27 mouse cellular contexts compared by ENCODE assay signal in the genomic region with DNA sequence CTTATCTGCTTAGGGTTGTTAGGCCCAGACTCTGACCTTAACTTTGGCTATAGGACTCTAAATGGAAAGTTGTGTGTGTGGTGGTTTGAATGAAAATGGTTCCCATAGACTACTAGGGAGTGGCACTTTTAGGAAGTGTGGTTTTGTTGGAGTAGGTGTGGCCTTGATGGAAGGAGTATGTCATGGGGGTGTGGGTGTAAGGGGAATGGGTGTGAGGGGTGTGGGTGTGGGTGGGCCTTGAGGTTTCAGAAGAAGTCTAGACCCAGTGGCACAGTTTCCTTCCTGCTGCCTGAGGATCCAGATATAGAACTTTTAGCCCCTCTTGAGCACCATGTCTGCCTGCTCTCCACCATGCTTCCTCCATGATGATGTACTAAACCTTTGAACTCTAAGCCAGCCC.
DNase-seq lines count a peak whose midpoint lies in the region; ATAC-seq and TF ChIP-seq lines count a peak whose summit lies in the region.
"Had no signal": no experiment of that assay in that cellular context is flagged by ENCODE, and none has a peak within 500 bp of the region (broad histone marks: within the 10 kb centered on the region; RNA-seq: fewer than 3 reads in every experiment).

No protein-coding gene starts in this region.

- H3K27me3 ChIP-seq in stomach, embryonic 16.5 days (ENCODE audit: control insufficient read depth, insufficient read depth, low read length) = no peaks in the 10 kb centered on the region
- H3K27me3 ChIP-seq in stomach, postnatal 0 days (ENCODE audit: control insufficient read depth, insufficient read depth, low read length) = no peaks in the 10 kb centered on the region
- no peaks in the 10 kb centered on the region for H3K27me3 ChIP-seq in hindbrain, embryonic 13.5 days
- H3K27me3 ChIP-seq: embryonic facial prominence, embryonic 13.5 days; embryonic facial prominence, embryonic 15.5 days; forebrain, embryonic 12.5 days; Patski had no signal

- TF ChIP-seq CTCF in stomach, postnatal 0 days (IDR thresholded peaks at IDR 0.05; ENCODE audit: low read depth) = no peak

- no peak for TF ChIP-seq EP300 in stomach, postnatal 0 days (optimal IDR thresholded peaks at IDR 0.05)

- H3K4me3 ChIP-seq in stomach, embryonic 16.5 days (replicated peaks; ENCODE audit: low read length) = no peak overlapping the region
- no peak overlapping the region for H3K4me3 ChIP-seq in stomach, postnatal 0 days (ENCODE audit: low read depth, low read length)
- no peak overlapping the region for H3K4me3 ChIP-seq in hindbrain, embryonic 13.5 days
- H3K4me3 ChIP-seq: embryonic facial prominence, embryonic 13.5 days; embryonic facial prominence, embryonic 15.5 days; erythroblast, embryonic 14.5 days; forebrain, embryonic 10.5 days; forebrain, embryonic 12.5 days had no signal

- no peak overlapping the region for H3K4me2 ChIP-seq in stomach, embryonic 16.5 days (ENCODE audit: low read depth, low read length)
- no peak overlapping the region for H3K4me2 ChIP-seq in stomach, postnatal 0 days (replicated peaks; ENCODE audit: low read depth)
- no peak overlapping the region for H3K4me2 ChIP-seq in hindbrain, embryonic 13.5 days
- H3K4me2 ChIP-seq: embryonic facial prominence, embryonic 13.5 days; embryonic facial prominence, embryonic 15.5 days; forebrain, embryonic 12.5 days had no signal

- no peaks in the 10 kb centered on the region for H3K36me3 ChIP-seq in stomach, embryonic 16.5 days (ENCODE audit: control insufficient read depth, insufficient read depth, low read length)
- H3K36me3 ChIP-seq in stomach, postnatal 0 days (ENCODE audit: control insufficient read depth, insufficient read depth, low read length) = no peaks in the 10 kb centered on the region
- no peaks in the 10 kb centered on the region for H3K36me3 ChIP-seq in hindbrain, embryonic 13.5 days
- H3K36me3 ChIP-seq: embryonic facial prominence, embryonic 13.5 days; embryonic facial prominence, embryonic 15.5 days; forebrain, embryonic 10.5 days; forebrain, embryonic 12.5 days; G1E had no signal

- no peaks in the 10 kb centered on the region for H3K4me1 ChIP-seq in stomach, embryonic 16.5 days (ENCODE audit: control insufficient read depth, insufficient read depth, low read length)
- no peaks in the 10 kb centered on the region for H3K4me1 ChIP-seq in stomach, postnatal 0 days (replicated peaks; ENCODE audit: control insufficient read depth, insufficient read depth)
- H3K4me1 ChIP-seq in hindbrain, embryonic 13.5 days (replicated peaks) = no peaks in the 10 kb centered on the region
- H3K4me1 ChIP-seq: embryonic facial prominence, embryonic 13.5 days; embryonic facial prominence, embryonic 15.5 days; forebrain, embryonic 10.5 days; forebrain, embryonic 12.5 days had no signal

- H3K9me3 ChIP-seq in stomach, embryonic 16.5 days (replicated peaks; ENCODE audit: control insufficient read depth, low read length) = no peaks in the 10 kb centered on the region
- H3K9me3 ChIP-seq in stomach, postnatal 0 days (ENCODE audit: control insufficient read depth, low read length) = no peaks in the 10 kb centered on the region
- H3K9me3 ChIP-seq in hindbrain, embryonic 13.5 days = 0 out of 2 replicates have a peak, but pooled peaks cover 5% of the 10 kb centered on the region
- H3K9me3 ChIP-seq: embryonic facial prominence, embryonic 13.5 days; embryonic facial prominence, embryonic 15.5 days; forebrain, embryonic 10.5 days had no signal

- peak; percentile 10; the same call in 1 of the 2 replicates for ATAC-seq in stomach, embryonic 16.5 days (ENCODE audit: insufficient read depth, low FRiP score)
- ATAC-seq in stomach, postnatal 0 days (ENCODE audit: low FRiP score, low TSS enrichment) = no peak
- peak; percentile 73 for ATAC-seq in common myeloid progenitor, adult 5-6 weeks (replicated peaks; ENCODE audit: low read depth, poor library complexity, severe bottlenecking)
- ATAC-seq in megakaryocyte progenitor cell, adult 5-6 weeks (replicated peaks; ENCODE audit: poor library complexity) = peak; percentile 39; the same call in 1 of the 2 replicates
- ATAC-seq in hindbrain, embryonic 13.5 days (ENCODE audit: low FRiP score) = no peak
- ATAC-seq: activated CD4-positive, CD25-positive, alpha-beta regulatory T cell, adult 4 months; forebrain, embryonic 14.5 days; forebrain, embryonic 16.5 days; Patski had no signal

- DNase-seq in stomach, postnatal 0 days (ENCODE audit: low spot score) = no peak
- DNase-seq in R1 (ENCODE audit: low read depth, low spot score) = peak; percentile 36
- DNase-seq in heart, adult 11 months = no peak
- no peak for DNase-seq in frontal cortex, postnatal 25 days (ENCODE audit: low spot score in 2 of 2)
- DNase-seq: adrenal gland, adult 8-10 months; adrenal gland, postnatal 14 days; adrenal gland, postnatal 36 days; cerebellum, adult 11-12 months; cerebellum, adult 2 months; cerebellum, adult 9-10 months; cerebellum, postnatal 10 days; cerebellum, postnatal 25 days; embryo, embryonic 11 days had no signal

- H3K27ac ChIP-seq in stomach, embryonic 16.5 days (ENCODE audit: low read length) = no peak overlapping the region
- H3K27ac ChIP-seq in stomach, postnatal 0 days (replicated peaks) = no peak overlapping the region
- no peak overlapping the region for H3K27ac ChIP-seq in hindbrain, embryonic 13.5 days
- H3K27ac ChIP-seq: embryonic facial prominence, embryonic 13.5 days; embryonic facial prominence, embryonic 15.5 days; forebrain, embryonic 10.5 days; forebrain, embryonic 12.5 days had no signal

- no peak overlapping the region for H3K9ac ChIP-seq in stomach, embryonic 16.5 days (ENCODE audit: low read length)
- H3K9ac ChIP-seq in stomach, postnatal 0 days (ENCODE audit: low read length) = no peak overlapping the region
- no peak overlapping the region for H3K9ac ChIP-seq in hindbrain, embryonic 13.5 days
- H3K9ac ChIP-seq: embryonic facial prominence, embryonic 13.5 days; embryonic facial prominence, embryonic 15.5 days; forebrain, embryonic 12.5 days had no signal

Comparison
In these comparisons a context has a peak if more than half of its experiments do, and no peak if none do; other contexts are left out.
1. ATAC-seq: peak in stomach, embryonic 16.5 days (single experiment), common myeloid progenitor, adult 5-6 weeks (single experiment) and megakaryocyte progenitor cell, adult 5-6 weeks (single experiment); none in stomach, postnatal 0 days (single experiment) and hindbrain, embryonic 13.5 days (single experiment).